Mouse (Mus musculus): ENCODE measurements around the gene Vangl2. TPM values are rescaled to one million over a fixed set of nuclear protein-coding genes. Genes with fewer than 3 reads are reported as not detected.

The Vangl2 gene
- 0.15 TPM for polyA plus RNA-seq (2017; shearing (Covaris generic))

DNA sequence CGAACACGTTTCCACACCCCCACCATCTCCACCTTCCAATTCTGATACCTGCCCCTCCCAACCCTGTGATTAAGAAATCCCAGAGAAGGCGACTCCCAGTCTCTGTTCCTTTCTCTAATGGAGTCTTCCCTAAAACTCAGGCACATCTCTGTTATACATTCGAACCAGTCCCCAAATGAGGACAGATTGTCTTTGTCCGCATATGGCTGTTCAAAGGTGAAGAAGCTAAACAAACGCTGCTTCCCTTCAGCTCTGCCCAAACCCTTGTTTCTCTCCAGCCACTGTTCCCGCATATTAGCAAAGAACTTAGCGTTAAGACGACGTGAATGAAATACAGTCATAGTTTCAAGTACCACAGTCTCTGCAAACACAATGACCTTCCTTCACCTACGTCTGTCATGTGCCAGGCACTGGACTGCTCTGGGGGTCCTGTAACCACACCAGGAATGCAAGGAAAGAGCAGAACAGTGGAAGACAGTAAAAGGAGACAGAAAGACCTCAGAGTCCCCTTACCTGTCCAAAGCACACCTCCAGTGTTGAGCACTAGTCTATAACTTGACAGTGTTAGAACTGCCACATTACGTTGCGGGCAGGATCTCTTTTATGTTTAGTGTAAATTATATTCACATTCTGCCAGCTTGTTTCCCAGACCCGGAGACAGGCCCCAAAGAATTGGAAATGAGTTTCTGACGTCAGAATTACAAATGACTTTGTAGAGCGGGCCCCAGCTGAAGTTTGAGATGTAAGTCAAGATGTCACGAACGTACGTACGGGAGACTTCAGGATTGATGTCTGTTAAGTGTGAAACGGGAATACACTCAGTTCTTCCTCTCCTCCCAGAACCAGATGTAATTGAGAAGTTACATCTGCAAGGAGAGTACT lies at the start of gene Vangl2:
Gene Vangl2, minus strand, starts transcription at position 51 of the 882 bp plus-strand sequence.

DNA sequence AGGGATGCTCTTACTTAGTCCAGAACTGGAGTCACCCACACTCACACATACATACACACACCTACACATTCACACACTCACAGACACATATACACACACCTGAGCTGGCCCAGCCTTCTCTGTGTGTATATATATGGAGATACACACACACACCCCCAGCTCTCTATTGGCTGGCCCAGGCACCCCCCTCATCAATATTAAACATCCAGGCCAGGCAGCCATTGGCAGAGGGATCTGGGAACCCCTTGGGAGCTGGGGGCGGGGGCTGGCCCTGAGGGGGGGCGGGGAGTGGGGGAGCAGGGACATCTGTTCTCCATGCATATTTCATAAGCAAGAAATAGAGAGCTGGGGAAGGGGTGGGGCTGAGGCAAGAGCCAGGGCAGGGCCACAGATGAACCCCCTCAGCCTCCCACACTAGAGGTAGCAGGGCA lies 29.3 kb upstream of the Vangl2 start, which contains the start of gene Nhlh1:
Gene Nhlh1, minus strand, starts transcription at position 83 of the 431 bp plus-strand sequence.

Other genes starting within 250 kb of the Vangl2 start
- 126 TPM for gene Cd84, start 188.7 kb downstream of the Vangl2 start, polyA plus RNA-seq (2017; shearing (Covaris generic))
- gene Gm10521, start 132.8 kb downstream of the Vangl2 start, polyA plus RNA-seq (2017; shearing (Covaris generic)), result 0.19 TPM
- gene Slamf6, start 110.9 kb downstream of the Vangl2 start, polyA plus RNA-seq (2017; shearing (Covaris generic)), result 455 TPM
- not detected for gene Nhlh1, start 29.1 kb upstream of the Vangl2 start, polyA plus RNA-seq (2017; shearing (Covaris generic))
- 171 TPM for gene Copa, start 54.1 kb upstream of the Vangl2 start, polyA plus RNA-seq (2017; shearing (Covaris generic))
- 102 TPM for gene Ncstn, start 54.4 kb upstream of the Vangl2 start, polyA plus RNA-seq (2017; shearing (Covaris generic))
- 40.3 TPM for gene Pex19, start 98.3 kb upstream of the Vangl2 start, polyA plus RNA-seq (2017; shearing (Covaris generic))
- 107 TPM for gene Dcaf8, start 119.6 kb upstream of the Vangl2 start, polyA plus RNA-seq (2017; shearing (Covaris generic))
- 80.7 TPM for gene Pea15a, start 178.4 kb upstream of the Vangl2 start, polyA plus RNA-seq (2017; shearing (Covaris generic))
- gene Casq1, start 191.4 kb upstream of the Vangl2 start, polyA plus RNA-seq (2017; shearing (Covaris generic)), result not detected
- gene Atp1a4, start 230.0 kb upstream of the Vangl2 start, polyA plus RNA-seq (2017; shearing (Covaris generic)), result not detected
- gene Igsf8, start 233.2 kb upstream of the Vangl2 start, polyA plus RNA-seq (2017; shearing (Covaris generic)), result 70.9 TPM

Data from effector memory CD4-positive, alpha-beta T cell, adult 5 months (primary cell).